Mouse (Mus musculus) Patski (cell line): ENCODE data around the gene Mcm2. TPM values are rescaled to one million over a fixed set of nuclear protein-coding genes. Genes with fewer than 3 reads are reported as not detected.

Source experiments
- ATAC-seq: fragments of 100-300 bp; one replicate; pipeline ENCODE4 v1.8.0; 2021
- CTCF ChIA-PET: fragments of 350-600 bp; sonication (Branson Sonifier 250); formaldehyde crosslinking; loops from one replicate; lab custom pipeline; 2022; ENCODE audit warnings: inconsistent platforms; lab: Charles Lee
- POLR2A ChIA-PET: fragments of 350-600 bp; sonication (Branson Sonifier 250); formaldehyde crosslinking; loops from one replicate; lab custom pipeline; 2022; ENCODE audit warnings: antibody characterized with exemption, inconsistent platforms; lab: Charles Lee
- DNase-seq: peaks from one replicate; pipeline ENCODE4 v3.0.0-alpha.2; 2011; ENCODE audit warnings: low read depth, low spot score
- H3K27me3 ChIP-seq: fragments of 371-371 bp; one replicate; pipeline ENCODE4 v1.5.1; 2021
- CTCF ChIP-seq: fragments of 100-300 bp; IDR thresholded peaks from one replicate; pipeline ENCODE4 v1.5.1; 2021
- in situ Hi-C: fragments of 300-500 bp; cut with MboI; formaldehyde crosslinking; loops from 3 replicates; pipeline ENCODE4 v1.11.1; 2018; ENCODE audit warnings: low pct_unique_long_range_greater_than_20kb, mixed read lengths
- polyA plus RNA-seq: library from polyadenylated mRNA; unstranded; gene quantifications from one replicate; pipeline ENCODE4 v1.2.3, GENCODE M21; 2021

Mcm2 gene
- polyA plus RNA-seq, 1 experiment from 2014 or later, result 61.8 TPM

DNA sequence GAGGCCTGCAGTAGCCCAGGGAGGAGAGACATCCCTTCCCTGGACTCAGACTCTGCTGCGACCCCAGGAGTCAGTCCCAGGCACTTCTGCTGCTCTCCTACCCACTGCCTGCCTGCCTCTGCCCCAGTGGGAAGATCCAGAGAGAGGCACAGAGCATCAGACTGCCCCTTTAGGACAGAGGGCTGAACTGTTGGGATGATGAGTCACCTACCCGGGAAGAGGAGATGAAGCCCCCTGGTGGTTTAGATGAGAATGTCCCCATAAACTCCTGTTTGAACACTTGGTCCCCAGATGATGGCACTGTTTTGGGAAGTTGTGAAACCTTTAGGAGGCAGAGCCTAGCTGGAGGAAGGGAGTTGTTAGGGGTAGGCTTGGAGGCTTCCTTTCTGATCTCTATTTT lies 37.7 kb downstream of the Mcm2 start:
- in situ Hi-C loops, result loop anchor here (25.0 kb wide), 1 partner anchor 674 kb away; the partner anchor contains the start of gene Gata2
- POLR2A ChIA-PET, result no interaction called here

DNA sequence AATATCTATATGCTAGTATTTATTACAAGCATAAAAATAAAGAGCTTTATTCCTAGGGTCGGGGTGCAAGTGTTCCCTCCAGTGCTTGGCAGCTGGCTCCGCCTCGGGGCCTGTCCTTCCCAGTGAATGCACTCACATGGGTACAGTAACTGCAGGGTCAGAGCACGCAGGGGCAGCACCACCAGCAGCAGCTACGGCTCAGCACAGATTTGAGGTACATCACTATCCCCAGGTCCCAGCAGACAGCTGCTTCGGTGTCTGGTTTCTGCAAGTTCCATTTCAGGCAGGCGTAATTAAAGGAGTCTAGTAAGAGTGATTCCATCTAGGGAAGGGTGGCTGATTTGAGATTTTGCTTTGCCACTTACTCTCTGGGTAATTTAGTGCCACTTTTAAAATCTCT lies 40.2 kb downstream of the Mcm2 start:
- ChIA-PET POLR2A (no interaction called here), CTCF (interaction anchor here (1.1 to 1.8 kb wide), 3 partner anchors 31 to 309 kb away, joined by 3 to 4 read pairs (median 4); no protein-coding TSS in a partner anchor)
- H3K27me3 ChIP-seq, result no peaks in the 10 kb centered on the region
- in situ Hi-C loops, result loop anchor here (5.0 to 25.0 kb wide), 2 partner anchors 296 to 671 kb away; partner anchors contain the start of gene Gata2
- TF ChIP-seq CTCF, result no peak
- ATAC-seq (no peak), DNase-seq (no peak)

More for the DNA sequence above, 37.7 kb downstream of the Mcm2 start:
- peak; percentile 31 for DNase-seq
- TF ChIP-seq CTCF, result no peak
- CTCF ChIA-PET, result interaction anchor here (0.8 to 2.0 kb wide), 5 partner anchors 8 to 19 kb away, joined by 3 to 8 read pairs (median 4); partner anchors contain the start of gene Abtb1
- ATAC-seq, result peak; percentile 55
- no peaks in the 10 kb centered on the region for H3K27me3 ChIP-seq

DNA sequence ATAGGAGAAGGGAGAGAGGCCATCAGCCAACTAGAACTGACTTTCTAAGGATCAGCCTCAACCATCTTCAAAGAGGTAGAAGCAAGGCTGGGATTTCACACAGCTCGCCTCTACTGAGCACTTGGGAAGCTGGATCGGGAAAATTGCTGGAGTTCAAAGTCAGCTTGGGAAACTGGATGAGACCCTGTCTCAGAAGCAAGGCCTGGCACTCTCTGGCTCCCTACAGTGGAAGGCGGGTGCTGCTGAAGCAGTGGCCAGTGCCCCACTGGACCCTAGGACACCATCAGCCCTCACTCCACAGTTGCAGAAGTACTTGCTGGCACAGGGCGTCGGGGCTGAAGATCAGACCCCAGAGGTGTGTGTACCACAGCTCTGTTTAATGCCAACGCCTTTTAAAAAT lies 40.8 kb downstream of the Mcm2 start:
- ChIA-PET CTCF (interaction anchor here (1.0 to 1.8 kb wide), 5 partner anchors 15 to 308 kb away, joined by 3 to 4 read pairs (median 3); no protein-coding TSS in a partner anchor), POLR2A (no interaction called here)
- in situ Hi-C loops, result loop anchor here (5.0 to 25.0 kb wide), 2 partner anchors 296 to 671 kb away; partner anchors contain the start of gene Gata2
- no peak for TF ChIP-seq CTCF
- H3K27me3 ChIP-seq, result no peaks in the 10 kb centered on the region
- DNase-seq (no peak), ATAC-seq (no peak)

DNA sequence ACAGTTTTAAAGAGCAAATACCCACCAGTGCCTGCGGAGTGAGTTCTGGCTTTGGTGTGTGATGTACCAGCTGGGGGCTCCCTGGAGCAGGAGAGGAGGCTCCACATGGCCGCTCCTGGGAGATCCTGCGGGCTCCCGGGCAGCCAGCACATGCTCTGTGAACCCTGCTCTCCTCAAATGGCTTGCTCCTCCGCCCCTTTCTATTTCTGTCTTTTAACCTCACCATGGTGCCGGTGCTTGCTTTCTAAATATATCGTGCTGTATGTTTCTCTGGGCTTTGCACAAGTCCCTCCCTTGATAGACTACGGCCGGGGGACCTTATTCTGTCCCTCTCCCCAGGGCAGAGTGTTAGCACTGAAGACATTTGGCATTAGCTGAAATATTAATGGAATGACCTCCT lies 41.3 kb downstream of the Mcm2 start:
- ChIA-PET CTCF (interaction anchor here (1.0 to 1.6 kb wide), 3 partner anchors 14 to 302 kb away, joined by 3 to 8 read pairs (median 3); no protein-coding TSS in a partner anchor), POLR2A (no interaction called here)
- no peak for DNase-seq
- in situ Hi-C loops, result loop anchor here (5.0 to 25.0 kb wide), 2 partner anchors 295 to 670 kb away; partner anchors contain the start of gene Gata2
- ATAC-seq, result no peak
- TF ChIP-seq CTCF, result no peak
- H3K27me3 ChIP-seq, result no peaks in the 10 kb centered on the region

DNA sequence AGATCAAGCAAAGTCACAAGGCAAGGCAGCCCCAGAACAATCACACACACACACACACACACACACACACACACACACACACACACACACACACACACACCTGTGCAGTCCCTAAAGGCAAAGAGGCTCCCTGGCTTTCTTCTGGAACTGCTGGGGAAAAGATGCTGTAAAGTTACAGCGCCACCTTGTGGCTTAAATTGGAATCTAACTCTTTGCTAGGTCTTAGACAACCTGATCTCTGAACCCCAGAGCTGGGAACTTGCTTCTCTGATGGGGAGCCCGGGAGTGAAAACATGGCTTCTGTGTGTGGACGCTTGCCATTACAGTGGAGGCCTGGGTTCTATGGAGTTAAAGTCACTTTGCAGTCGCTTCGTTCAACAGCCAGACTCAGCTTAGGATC lies 42.9 kb downstream of the Mcm2 start:
- no peak for DNase-seq
- no peak for TF ChIP-seq CTCF
- in situ Hi-C loops, result loop anchor here (5.0 to 25.0 kb wide), 2 partner anchors 293 to 668 kb away; partner anchors contain the start of gene Gata2
- ATAC-seq, result no peak
- POLR2A ChIA-PET, result no interaction called here
- CTCF ChIA-PET, result interaction anchor here (0.8 to 1.6 kb wide), 11 partner anchors 9 to 301 kb away, joined by 3 to 8 read pairs (median 4); no protein-coding TSS in a partner anchor
- no peaks in the 10 kb centered on the region for H3K27me3 ChIP-seq

DNA sequence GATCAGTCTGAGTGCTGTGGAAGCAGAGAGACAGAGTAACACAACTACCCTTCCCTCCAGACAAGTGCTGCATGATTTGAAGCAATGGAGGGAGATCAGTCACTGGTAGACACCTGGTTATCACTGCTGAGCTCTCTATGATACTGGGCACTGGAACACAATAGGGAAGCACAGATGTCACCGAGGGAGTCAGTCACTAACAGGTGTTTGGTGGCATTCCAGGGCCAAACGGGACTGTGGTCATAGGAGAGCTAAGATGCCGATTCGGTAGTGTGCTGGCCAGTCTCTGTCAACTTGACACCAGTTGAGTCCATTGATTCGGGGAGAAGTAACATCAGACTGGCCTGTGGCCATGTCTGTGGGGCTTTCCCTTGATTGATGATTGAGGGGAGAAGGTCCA lies 44.1 kb downstream of the Mcm2 start:
- ChIA-PET CTCF (interaction anchor here (0.8 to 1.0 kb wide), 3 partner anchors 11 to 12 kb away, joined by 4 read pairs; partner anchors contain the start of gene Abtb1), POLR2A (no interaction called here)
- DNase-seq (no peak), ATAC-seq (no peak)
- no peaks in the 10 kb centered on the region for H3K27me3 ChIP-seq
- in situ Hi-C loops, result loop anchor here (25.0 kb wide), 1 partner anchor 667 kb away; the partner anchor contains the start of gene Gata2
- TF ChIP-seq CTCF, result no peak

DNA sequence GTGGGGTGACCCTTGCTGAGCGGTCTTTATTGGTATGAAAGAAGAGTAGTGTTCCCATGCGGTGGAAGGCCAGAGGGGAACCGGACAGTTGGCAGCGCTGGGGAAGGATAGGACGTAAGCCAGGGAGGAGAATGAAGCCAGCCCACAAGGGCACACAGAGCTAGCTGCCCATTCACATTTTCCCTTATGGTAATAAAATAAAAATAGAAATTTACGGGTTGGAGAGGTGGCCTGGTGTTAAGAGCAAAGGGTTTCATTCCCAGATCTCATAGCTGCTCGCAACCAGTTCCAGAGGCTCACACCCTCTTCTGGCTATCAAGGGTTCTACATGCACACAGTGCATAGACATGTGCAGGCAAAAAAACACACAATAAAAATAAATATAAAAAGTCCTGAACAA lies 48.5 kb downstream of the Mcm2 start:
- ChIA-PET POLR2A (no interaction called here), CTCF (interaction anchor here (1.1 to 1.4 kb wide), 2 partner anchors 11 to 274 kb away, joined by 3 to 6 read pairs; no protein-coding TSS in a partner anchor)
- no peak for TF ChIP-seq CTCF
- ATAC-seq, result no peak
- no peak for DNase-seq
- in situ Hi-C loops, result loop anchor here (25.0 kb wide), 1 partner anchor 663 kb away; the partner anchor contains the start of gene Gata2
- H3K27me3 ChIP-seq, result no peaks in the 10 kb centered on the region

DNA sequence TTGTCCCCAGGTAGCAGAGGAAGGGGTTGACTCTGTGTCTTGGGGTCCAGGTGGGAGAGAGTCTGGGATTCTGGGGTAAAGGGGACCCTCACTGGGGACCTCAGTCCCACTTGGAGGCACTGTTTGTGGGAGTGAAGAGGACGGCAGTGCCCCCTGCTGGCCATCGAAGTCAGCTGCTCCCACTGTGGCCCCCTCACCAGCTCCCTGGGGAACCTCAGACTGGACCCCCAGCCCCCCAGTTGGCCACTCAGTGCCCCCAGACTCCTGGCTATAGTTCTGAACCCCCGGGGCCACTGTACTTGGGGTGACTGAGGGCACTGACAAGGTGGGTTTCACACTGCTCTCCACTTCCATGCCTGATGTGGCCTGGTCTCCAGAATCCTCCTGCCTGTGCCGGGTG lies 49.3 kb downstream of the Mcm2 start:
- DNase-seq, result no peak
- H3K27me3 ChIP-seq, result no peaks in the 10 kb centered on the region
- ChIA-PET CTCF (interaction anchor here (1.1 to 1.2 kb wide), 2 partner anchors 274 to 317 kb away, joined by 3 read pairs; no protein-coding TSS in a partner anchor), POLR2A (interaction anchor here (1.2 kb wide), 1 partner anchor 302 kb away, joined by 3 read pairs; no protein-coding TSS in a partner anchor)
- no peak for ATAC-seq
- TF ChIP-seq CTCF, result no peak
- in situ Hi-C loops, result no loop called here

DNA sequence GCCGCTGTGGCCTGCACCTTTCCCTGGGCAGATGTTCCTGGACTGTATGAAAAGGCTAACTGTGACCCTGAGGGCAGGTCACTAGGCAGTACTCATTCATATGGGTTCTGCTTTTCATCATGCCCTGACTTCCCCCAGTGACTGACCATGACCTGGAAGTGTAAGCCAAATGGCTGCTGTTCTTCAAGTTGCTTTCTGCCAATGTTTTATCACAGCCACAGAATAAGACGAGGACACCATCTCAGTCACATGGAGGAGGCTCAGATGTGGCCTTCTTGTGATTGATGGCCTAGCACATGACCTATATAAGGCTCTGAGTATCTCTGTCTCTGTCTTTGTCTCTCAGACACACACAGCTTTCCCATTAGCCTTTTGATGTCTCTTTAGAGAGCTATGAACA lies 51.0 kb downstream of the Mcm2 start:
- H3K27me3 ChIP-seq, result no peaks in the 10 kb centered on the region
- CTCF ChIA-PET, result interaction anchor here (0.9 kb wide), 1 partner anchor 13 kb away, joined by 3 read pairs; no protein-coding TSS in a partner anchor
- ATAC-seq, result no peak
- DNase-seq, result no peak
- POLR2A ChIA-PET, result no interaction called here
- TF ChIP-seq CTCF, result no peak
- in situ Hi-C loops, result no loop called here

DNA sequence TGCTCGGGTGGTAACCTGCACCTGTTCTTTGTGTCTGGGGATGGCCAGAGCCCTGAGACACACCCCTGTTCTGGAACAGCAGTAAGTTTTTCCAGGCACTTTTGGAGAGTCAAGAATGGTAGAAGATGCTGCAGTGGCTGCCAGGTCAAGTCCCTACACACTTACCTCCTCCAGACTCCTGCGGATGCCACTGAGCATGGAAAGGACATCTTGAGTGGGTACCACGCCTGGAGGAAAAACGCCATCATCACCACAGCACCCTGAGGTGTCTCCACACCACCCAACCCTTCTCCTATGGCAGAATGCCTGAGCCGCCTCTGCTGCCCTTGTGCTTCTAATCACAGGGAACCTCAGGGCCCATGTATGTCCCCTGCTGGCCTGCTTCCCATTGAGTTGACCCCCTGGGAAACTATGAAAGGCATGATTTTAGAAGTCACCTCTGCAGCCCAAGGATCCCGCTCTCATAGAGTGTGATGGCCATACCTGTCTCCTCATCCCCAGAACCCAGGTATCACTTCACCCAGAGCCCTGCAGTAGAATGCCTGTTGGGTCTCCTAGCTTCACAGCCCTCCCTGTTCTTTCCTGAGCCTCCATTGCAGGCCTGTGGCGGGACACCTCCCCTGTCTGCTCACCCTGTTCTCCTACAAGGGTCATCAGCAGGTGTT lies 53.5 kb downstream of the Mcm2 start:
- no peak for TF ChIP-seq CTCF
- H3K27me3 ChIP-seq, result no peaks in the 10 kb centered on the region
- ChIA-PET POLR2A (no interaction called here), CTCF (interaction anchor here (1.6 kb wide), 1 partner anchor 288 kb away, joined by 6 read pairs; no protein-coding TSS in a partner anchor)
- no peak for DNase-seq
- in situ Hi-C loops, result no loop called here
- no peak for ATAC-seq
